Mouse (Mus musculus): Measurements from ENCODE around the gene Rad18.

Rad18 gene

GRCm38 (mm10) chr6:112684065-112684464, 12.4 kb downstream of the Rad18 start:
- DNase-seq (ENCODE audit: low spot score) = no peak

GRCm38 (mm10) chr6:112632071-112632470, 64.4 kb downstream of the Rad18 start:
- DNase-seq (ENCODE audit: low spot score) = no peak

DNA sequence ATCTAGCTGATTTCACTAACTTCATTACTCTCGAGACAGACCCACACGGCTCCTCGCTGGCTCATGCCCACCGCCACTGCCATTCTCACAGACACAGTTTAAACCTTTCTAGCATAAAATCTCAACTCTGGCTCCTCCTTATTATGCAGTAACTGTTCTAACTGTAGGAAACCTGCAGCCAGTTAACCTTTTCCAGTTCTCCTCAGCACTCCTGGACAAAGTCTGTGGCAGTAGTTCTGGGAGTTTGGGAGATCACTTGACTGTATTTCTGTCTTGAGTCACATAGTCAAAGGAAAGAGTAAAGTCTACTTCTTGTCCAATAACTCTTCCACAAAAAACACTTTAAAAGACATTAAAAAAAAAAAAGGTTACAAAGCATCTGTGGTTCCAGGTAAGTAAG, 66.2 kb downstream of the Rad18 start:
- no peak for DNase-seq (ENCODE audit: low spot score)

DNA sequence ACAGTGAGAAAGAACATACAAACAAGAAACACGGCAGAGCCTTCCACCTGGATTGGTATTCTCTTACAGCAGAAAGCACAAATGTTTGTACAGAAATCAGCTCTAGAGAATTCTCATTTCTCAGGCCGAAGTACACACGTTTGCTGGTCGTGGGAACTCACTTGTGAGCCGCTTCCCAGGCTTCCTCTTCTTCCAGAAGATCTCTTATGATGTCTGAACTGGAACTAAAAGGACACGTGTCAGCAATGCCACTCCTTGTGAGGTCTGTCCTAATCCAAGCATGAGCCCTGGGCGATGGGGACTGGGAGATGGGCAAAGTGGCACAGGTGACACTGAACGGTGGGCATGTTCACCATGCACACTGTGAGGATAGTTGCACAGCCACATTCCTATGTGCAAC, 68.2 kb downstream of the Rad18 start:
- DNase-seq (ENCODE audit: low spot score) = no peak

- no peak for DNase-seq (ENCODE audit: low spot score)
Measured at GRCm38 (mm10) chr6:112622321-112622720, 74.2 kb downstream of the Rad18 start.

DNA sequence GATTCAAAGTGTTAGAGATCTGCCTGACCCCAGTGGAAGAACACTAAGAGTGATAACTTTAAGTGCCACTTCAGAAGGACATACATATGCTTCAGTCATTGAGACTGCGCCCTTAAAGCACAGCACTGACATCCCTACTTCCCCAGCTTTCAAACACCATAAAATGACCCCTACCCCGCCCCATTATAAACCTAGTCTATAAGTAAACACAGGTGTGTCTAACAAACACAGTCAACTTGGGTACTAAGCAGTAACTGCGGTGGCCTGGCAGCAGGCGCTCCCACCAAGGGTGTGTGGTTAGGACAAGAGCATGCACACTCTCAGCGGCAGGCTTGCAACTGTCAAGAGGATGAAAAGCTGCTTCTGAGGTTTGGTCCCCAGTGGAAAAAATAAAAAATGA, 76.5 kb downstream of the Rad18 start:
- DNase-seq (ENCODE audit: low spot score) = no peak

GRCm38 (mm10) chr6:112617728-112618318, 78.7 kb downstream of the Rad18 start:
- no peak for DNase-seq (ENCODE audit: low spot score)

DNA sequence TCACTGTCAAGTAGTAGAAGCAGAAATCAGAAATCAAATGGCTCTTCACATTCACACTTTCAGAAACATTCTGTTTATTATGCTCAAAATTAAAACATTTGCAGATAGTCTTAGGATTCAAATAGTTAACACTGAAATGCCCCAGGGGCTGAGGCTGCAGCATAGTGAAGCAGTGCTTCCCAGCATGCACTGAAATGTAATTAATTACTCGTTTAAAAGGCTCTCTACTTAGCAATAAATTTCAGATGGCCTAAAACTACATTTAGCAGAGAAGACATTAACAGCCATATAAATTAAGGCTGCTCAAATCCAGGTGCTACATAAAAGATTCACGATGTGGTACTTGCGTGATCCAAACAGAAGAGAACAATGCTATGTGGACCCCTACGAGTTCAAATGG, 87.5 kb downstream of the Rad18 start:
- DNase-seq (ENCODE audit: low spot score) = no peak

DNA sequence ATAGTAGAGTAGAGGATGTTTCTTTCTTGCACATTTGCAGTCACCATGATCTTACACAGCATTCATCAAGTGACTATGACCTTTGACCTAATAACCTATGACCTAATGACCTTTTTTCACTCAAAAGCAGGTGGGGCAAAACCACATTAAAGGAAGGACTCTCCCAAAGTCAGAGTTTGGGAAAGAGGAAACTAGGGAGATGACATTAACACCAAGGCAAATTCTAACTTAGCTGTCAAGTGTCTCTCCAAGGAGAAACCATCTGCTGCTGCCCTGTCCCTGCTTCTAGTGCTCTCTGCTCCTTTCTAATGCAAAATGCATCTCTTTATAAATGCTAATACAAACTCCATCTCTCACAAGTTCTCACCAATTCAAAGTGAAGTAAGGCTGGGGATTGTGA, 92.6 kb downstream of the Rad18 start:
- DNase-seq (ENCODE audit: low spot score) = no peak

DNA sequence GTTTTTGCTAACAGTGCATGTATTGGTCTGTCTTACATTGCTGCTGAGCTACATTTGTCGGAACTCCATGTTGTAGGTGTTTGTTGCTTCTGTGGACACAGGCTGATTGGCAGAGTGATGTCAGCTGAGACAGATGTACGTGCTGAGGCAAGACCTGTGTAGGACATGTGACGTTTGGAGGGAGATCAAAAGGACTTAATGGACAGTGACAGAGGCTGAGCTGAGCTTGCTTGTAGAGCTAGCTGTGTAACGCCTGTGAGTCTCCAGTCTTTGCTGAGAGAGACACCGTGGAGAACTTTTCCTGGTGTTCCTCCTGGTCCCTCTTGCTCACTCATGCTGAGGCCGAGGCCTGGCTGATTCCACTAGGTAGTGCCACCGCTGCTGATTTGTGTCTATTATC, 101.5 kb downstream of the Rad18 start:
- DNase-seq (ENCODE audit: low spot score) = no peak

DNA sequence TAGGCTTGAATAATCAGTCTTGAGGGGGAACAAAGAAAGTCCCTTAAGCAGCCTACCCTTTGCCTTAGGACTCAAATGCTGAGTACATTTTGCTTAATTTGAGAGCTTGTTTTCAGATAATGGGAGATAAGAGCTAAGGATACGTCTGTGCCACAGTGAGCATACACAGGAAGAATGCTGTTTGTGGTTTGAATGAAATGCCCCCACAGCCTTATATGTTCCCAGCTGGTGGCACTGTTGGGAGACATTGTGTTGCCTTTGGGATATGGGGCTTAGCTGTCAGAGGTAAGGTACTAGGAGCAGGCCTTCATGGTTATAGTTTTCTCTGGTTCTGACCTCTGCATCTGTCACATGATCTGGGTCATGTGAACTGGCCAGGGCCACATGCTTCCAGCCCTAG, 108.6 kb downstream of the Rad18 start:
- DNase-seq (ENCODE audit: low spot score) = no peak

DNA sequence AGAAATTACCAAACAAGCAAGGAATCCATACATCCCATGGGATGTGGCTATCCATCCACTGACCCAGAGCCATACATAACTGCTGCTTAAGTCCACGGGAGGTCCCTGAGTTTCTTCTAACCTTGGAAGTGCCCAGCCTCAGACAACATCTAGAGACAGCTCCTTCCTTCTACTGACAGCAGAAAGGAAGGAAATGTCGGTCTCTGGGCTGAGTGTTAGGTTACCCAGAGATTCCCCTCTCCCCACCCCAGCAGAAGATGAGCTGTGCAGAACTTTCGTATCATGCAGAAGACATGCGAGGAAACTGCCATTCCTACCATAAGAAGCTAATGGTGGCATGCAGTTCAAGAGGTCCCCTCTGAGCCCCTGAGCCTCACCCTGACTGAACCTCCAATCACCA, 109.5 kb downstream of the Rad18 start:
- no peak for DNase-seq (ENCODE audit: low spot score)

GRCm38 (mm10) chr6:112584961-112585360, 111.5 kb downstream of the Rad18 start:
- DNase-seq (ENCODE audit: low spot score) = no peak

- DNase-seq (ENCODE audit: low spot score) = no peak
Measured at GRCm38 (mm10) chr6:112582022-112582421, 114.5 kb downstream of the Rad18 start.

- DNase-seq (ENCODE audit: low spot score) = no peak
Measured at GRCm38 (mm10) chr6:112577198-112577597, 119.3 kb downstream of the Rad18 start.

DNA sequence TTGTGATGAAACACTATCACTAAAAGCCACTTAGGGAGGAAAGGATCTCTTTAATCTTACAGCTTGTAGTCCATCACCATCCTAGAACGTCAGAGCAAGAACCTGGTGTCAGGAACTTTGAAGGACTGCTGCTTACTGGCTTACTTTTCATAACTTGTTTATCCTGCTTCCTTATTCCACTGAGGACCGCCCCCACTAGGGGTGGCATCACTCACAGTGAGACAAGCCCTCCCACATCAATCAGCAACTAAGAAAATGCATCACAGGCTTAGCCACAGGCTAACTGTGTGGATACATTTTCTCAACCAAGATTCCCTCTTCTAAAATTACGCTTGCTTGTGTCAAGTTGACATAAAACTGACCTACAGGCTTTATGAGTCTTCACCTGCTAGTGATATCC, 121.9 kb downstream of the Rad18 start:
- no peak for DNase-seq (ENCODE audit: low spot score)

DNA sequence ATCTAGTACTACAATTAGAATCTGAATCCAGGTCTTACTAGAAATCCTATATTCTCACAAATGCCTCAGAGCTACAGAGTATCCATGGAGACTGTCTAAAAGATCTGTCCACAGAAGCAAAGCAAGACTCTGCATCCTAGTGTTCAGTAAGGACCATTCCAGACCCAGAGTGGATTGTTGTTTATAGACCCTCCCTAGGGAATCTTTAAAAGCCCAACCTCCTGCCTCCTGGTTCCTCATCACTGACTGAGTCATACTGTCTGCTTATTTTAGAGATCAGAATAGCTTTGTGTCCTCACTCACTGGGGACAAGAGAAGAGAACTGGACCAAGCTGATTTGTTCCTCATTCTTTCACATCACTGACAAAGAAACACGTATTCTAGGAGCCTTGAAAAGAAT, 126.1 kb downstream of the Rad18 start:
- DNase-seq (ENCODE audit: low spot score) = no peak

All from embryo, embryonic 10.5 days (tissue).